Mouse (Mus musculus): Measurements from ENCODE around the gene Ckap2.
"Not testable (repeated sequence)": the region's sequence is repeated elsewhere in the genome, so short reads cannot be mapped to it uniquely, and the experiment has no call there.

The Ckap2 gene

DNA sequence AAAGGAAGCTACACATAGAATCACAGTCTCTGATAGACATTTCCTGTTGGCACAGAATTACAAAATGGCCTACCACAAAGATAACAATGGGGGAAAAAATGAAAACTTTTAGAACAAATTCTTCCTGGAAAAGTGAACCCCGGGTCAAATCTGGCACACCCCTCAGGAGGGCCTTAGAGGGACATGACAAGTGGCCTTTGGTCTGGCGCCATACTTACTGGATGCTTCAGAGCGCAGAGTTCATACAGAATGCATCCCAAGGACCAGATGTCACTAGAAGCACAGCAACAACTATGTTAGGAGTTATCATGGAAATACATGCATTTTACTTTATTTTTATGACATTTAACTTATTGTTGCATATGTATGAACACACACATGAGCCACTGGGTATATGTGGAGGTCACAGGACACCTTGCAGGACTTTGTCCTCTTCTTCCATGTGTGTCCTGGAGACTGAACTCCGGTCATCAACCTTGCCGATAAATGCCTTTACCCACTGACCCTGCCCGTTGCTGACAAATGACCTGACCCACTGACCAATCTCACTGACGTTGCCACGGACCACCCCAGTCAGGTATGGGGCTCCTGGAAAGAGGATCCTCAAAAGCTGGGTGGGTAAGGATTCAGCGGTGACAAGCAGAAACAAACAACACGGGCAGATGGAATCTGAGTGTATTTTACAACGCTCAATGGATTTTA, 35.8 kb downstream of the Ckap2 start:
- no peak for DNase-seq (ENCODE audit: extremely low read depth, insufficient read length, low spot score)

GRCm38 (mm10) chr8:22148367-22148740, 37.3 kb downstream of the Ckap2 start:
- no peak for DNase-seq (ENCODE audit: extremely low read depth, insufficient read length, low spot score)

DNA sequence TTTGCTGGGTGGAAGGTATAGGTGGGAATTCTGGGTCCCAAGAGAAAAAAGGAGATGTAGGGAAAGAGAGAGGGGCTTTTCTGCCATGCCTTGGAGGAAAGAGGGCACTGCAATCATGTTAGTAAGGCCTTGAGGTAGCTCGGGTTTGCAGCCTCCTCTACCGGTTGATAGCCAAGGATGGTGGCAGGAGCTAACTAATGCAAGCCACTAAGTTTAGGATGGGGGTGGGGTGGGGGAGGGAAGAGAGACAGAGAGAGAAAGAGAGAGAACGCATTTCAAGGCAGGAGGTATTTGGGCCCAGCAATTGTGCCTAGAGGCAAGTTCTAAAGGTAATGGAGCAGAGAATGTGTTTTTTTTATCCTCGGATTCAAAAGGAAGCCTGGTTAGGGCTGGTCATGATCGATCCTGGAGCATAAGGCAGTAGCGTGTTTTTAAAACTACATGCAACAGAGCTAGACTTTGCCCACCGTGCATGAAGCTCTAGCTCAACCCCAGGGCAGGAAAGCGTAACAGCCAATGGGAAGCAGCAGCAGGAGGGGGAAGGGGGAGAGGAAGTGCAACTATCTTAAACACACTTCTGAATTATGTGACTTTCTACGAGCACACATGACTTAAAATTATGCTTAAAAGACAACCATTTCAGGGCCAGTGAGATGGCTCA, 37.8 kb downstream of the Ckap2 start:
- no peak for DNase-seq (ENCODE audit: extremely low read depth, insufficient read length, low spot score)

- DNase-seq (ENCODE audit: extremely low read depth, insufficient read length, low spot score) = no peak
Measured at GRCm38 (mm10) chr8:22145831-22146230, 39.8 kb downstream of the Ckap2 start.

DNA sequence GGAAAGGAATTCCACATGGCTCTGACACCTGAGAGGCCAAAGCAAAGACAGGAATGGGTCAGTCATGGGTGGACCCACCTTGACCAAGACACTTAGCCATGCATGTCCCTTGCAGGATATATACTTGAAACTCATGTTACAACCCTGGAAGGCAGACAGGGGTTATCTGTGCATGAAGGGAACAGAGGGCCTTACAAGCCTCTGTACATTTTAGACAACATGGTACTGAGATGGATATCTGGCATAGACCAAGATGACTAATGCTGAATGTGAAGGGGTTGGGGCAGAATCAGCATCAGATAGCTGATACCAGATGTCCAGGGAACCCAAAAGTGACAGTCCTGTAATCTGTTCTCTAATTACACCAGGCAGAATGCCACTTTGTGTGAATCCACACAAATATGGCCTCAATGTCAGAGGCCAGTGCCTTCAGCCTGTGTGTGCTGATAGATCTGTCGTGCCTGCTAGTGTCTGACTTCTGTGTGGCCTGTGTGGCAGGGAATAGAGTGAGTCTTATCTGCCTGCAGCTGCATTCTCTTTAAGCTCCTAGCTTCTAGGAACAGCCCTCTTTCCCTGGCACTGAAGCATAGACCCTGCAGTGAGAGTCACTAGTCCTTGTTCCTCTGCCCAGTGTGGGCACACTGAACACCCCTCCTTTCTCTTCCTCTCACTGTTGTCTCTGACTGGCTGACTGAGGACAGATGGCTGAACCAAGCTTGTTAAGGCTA, 41.7 kb downstream of the Ckap2 start:
- DNase-seq (ENCODE audit: extremely low read depth, insufficient read length, low spot score) = no peak

- DNase-seq (ENCODE audit: extremely low read depth, insufficient read length, low spot score) = no peak
Measured at GRCm38 (mm10) chr8:22142592-22142991, 43.0 kb downstream of the Ckap2 start.

DNA sequence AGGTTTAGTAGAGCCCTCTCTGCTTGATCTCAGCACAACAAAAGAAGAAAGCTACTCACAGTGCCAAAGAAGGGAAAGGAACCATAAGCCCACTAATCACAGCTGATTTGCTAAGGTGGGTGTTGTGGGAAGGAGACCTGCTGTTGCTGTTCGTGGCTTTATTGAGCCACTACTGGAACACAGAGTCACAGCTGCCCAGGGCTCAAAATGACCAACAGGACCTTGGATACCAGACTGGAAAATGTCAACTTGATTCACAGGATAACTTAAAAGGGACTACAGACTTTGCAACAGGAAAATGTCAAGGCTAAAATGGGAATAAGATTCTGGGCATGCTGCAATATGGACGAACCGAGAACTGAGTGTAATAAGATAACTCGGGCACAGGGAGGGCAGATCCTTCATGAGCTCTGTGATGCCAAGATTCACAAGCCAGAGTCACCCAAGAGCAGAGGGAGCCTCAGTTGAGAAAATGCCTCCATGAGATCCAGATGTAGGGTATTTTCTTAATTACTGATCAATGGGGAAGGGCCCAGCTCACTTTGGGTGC, 43.7 kb downstream of the Ckap2 start:
- DNase-seq (ENCODE audit: extremely low read depth, insufficient read length, low spot score) = no peak

DNA sequence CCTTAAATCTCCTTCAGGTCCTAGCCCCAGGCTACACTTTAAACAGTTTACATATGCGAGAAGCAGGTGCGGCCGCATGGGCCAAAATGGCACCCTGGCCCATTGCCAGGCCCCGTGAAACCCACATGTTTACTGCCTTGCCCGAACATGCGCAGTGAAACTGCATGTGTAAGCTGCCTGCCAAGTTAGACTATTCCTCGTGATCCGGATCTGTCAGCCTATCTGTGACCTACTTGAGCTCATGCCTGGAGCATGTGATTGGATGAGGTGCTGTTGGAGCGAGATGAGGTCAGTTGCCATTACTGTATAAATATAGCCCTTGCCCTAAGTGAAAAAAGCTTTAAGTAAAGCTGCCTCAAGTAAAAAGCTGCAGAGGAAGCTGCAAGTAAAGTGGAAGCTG, 49.2 kb downstream of the Ckap2 start:
- DNase-seq (ENCODE audit: extremely low read depth, insufficient read length, low spot score) = not testable (repeated sequence)

DNA sequence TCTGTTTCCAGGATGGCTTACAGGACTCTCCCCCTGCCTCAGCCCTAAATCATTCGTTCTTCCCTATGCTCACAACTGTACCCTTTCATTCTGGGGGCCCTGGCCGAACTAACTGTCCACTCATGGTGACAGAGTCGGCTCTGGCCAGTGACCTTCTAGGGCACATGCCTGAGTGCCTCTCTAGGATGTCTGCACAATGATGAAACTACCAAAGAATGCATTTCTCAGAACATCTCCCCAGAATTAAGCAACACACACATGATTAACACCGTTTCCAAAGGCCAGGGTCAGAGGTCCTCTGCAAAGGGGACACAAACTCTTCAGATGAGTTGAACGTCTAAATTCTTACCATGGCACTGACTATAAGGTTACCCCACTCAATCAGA, 50.9 kb downstream of the Ckap2 start:
- DNase-seq (ENCODE audit: extremely low read depth, insufficient read length, low spot score) = no peak

GRCm38 (mm10) chr8:22134078-22134749, 51.4 kb downstream of the Ckap2 start:
- no peak for DNase-seq (ENCODE audit: extremely low read depth, insufficient read length, low spot score)

DNA sequence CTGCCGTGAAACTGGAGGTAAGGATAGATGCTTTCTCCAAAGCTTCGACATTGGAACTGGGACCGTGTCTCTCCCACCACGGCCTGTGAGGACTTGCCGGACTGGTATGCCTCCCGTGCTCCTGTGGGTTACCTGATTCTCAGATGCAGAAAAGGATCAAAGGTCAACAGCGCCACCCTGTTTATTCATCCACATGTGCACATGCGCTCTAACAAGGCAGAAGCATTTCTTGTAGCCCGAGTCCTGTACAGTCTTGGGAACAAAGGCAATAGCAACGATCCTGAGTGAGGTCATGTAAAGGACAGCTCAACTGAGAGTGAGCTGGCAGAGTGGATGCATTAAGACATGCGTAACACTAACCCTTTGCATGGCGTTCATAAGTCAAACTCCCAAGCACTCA, 53.6 kb downstream of the Ckap2 start:
- DNase-seq (ENCODE audit: extremely low read depth, insufficient read length, low spot score) = no peak

GRCm38 (mm10) chr8:22124220-22125152, 61.1 kb downstream of the Ckap2 start, which contains the start of gene Nek5:
Nek5 (minus strand) TSS chr8:22125053.
- DNase-seq (ENCODE audit: extremely low read depth, insufficient read length, low spot score) = no peak

Measured in 3134 (cell line).